Mouse (Mus musculus): Measurements from ENCODE around the gene AC109138.7. TPM values are rescaled to one million over a fixed set of nuclear protein-coding genes. Genes with fewer than 3 reads are reported as not detected.
A peak's percentile ranks its signal among the peaks of the same experiment; 100 is the strongest.

The AC109138.7 gene
- polyA plus RNA-seq, 1 experiment from 2014 or later: not detected

DNA sequence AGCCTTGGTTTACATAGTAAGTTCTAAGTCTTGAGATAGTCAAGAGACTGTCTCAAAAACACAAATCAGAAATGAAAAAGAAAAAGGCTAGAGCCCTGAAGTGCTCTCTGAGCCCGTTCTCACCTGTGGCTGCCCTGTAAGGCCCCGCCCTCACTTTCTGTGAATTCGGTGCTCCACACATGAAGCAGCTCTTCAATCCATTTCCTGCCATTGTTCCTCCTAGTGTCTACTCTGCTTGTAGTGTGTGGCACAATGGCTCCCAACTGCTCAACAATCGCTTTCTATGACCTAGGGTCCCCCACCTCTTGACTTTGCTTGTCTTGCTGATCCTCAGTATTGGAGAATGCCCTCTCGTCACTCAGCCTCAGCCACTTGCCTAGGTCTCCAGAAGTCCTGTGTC is 13.3 kb downstream of the AC109138.7 start:
- Histone ChIP-seq H3K27me3 (replicated peaks) (peaks cover 12% of the 10 kb centered on the region; the same call in 1 of the 2 replicates), H3K36me3 (replicated peaks) (no peaks in the 10 kb centered on the region), H3K4me2 (no peak overlapping the region), H3K9ac (no peak overlapping the region), H3K27ac (no peak overlapping the region), H3K4me1 (peaks cover 8% of the 10 kb centered on the region), H3K9me3 (no peaks in the 10 kb centered on the region), H3K4me3 (no peak overlapping the region)
- WGBS: 65% methylated on average over 5 of the region's 5 CpGs
- no peak for ATAC-seq (replicated peaks)

DNA sequence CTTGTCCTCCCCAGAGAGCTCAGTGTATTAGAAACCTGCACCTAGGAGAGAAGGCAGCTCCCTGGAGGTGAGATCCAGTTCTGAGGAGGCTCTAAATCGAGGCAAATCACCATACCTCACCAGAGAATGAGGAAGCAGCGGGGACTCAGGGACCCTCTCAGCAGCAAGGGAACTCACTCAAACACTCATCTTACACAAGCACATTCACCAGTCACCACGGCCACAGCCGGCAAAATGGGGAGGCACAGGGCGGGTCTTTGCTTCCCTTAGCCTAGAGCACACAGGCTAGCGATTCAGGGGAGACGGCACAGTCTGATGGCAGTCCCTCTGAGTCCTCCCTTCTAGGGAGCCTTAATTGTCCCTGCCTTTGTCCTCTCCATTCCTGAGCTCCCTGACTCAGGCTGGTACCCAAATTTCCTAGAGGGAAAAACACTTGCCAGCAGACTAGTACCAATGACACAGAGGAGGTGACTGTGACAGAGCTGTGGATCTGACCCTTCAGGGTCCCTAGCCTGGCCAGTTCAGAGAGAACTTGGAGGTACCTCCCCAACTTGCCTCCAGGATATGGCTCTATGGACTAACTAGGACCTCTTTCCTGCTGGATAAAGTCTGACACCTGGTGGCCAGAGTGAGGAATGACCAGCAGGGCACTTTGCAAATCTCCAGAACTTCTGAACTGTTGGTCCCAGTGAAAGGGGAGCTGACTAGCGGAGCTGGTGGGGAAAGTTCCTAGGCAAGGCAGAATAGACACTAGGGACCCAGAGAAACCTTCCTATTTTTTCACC is 13.9 kb downstream of the AC109138.7 start:
- 21% methylated on average over 8 of the region's 8 CpGs for WGBS
- Histone ChIP-seq H3K9me3 (no peaks in the 10 kb centered on the region), H3K27ac (no peak overlapping the region), H3K4me1 (peaks cover 11% of the 10 kb centered on the region), H3K4me3 (no peak overlapping the region), H3K36me3 (replicated peaks) (no peaks in the 10 kb centered on the region), H3K9ac (no peak overlapping the region), H3K4me2 (no peak overlapping the region), H3K27me3 (replicated peaks) (peaks cover 12% of the 10 kb centered on the region; the same call in 1 of the 2 replicates)
- no peak for ATAC-seq (replicated peaks)

DNA sequence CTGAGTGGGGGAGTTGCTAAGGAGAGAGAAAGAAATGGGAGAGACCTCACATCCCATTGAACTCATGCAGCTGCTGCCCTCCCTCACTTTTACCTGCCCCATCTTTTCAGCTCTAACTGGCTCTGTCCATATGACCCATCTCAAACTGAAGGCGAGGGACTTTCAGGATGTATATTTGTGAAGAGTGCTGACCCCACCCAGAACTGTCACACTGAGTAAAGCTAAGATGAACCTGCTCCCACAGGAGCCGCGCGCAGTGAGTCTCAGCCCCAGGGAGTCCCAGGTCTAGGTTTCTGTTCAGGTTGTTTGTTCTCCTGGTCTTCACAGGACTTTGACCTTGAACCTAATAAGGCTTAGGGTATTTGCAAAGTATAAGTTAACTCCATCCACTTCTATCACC is 14.7 kb downstream of the AC109138.7 start:
- Histone ChIP-seq H3K27me3 (replicated peaks) (peaks cover 12% of the 10 kb centered on the region; the same call in 1 of the 2 replicates), H3K27ac (no peak overlapping the region), H3K9ac (no peak overlapping the region), H3K9me3 (no peaks in the 10 kb centered on the region), H3K4me3 (no peak overlapping the region), H3K4me2 (no peak overlapping the region), H3K4me1 (peaks cover 11% of the 10 kb centered on the region), H3K36me3 (replicated peaks) (no peaks in the 10 kb centered on the region)
- ATAC-seq (replicated peaks): no peak
- 73% methylated on average over 4 of the region's 4 CpGs for WGBS

DNA sequence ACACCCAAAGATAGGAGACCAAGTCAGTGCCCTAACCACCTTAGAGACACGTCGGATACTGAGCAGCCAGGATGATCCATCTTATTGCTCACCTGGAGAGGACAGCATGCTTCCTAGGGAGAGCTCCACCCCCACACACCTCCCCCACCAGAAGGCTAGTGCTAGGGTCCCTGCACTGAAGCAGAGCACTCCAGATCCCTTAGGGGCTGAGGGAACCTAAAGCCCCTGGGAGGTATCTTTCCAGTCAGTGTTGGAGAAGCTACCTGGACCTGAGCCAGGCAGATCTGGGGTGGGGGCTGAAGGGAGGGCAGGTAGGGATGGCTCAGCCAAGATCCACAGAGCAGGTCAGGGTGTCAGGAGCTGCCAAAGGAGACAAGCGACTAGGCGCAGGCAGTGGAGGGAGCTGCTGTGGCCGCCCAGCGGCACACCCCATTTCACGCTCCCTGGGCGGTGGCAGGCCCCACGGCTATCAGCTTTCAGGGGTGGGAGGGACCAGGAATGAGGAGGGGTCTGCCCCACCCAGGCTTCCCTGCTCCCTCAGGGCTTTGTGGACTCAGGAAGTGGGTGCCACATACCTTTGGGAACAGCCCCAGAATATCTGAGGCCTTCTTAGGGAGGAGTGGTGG is 15.4 kb downstream of the AC109138.7 start:
- no peak overlapping the region for H3K4me2 ChIP-seq
- H3K4me1 ChIP-seq: peaks cover 11% of the 10 kb centered on the region
- ATAC-seq (replicated peaks): no peak
- no peak overlapping the region for H3K4me3 ChIP-seq
- H3K9me3 ChIP-seq: no peaks in the 10 kb centered on the region
- H3K9ac ChIP-seq: no peak overlapping the region
- WGBS: 47% methylated on average over 9 of the region's 9 CpGs
- peaks cover 12% of the 10 kb centered on the region; the same call in 1 of the 2 replicates for H3K27me3 ChIP-seq (replicated peaks)
- H3K27ac ChIP-seq: no peak overlapping the region
- no peaks in the 10 kb centered on the region for H3K36me3 ChIP-seq (replicated peaks)

DNA sequence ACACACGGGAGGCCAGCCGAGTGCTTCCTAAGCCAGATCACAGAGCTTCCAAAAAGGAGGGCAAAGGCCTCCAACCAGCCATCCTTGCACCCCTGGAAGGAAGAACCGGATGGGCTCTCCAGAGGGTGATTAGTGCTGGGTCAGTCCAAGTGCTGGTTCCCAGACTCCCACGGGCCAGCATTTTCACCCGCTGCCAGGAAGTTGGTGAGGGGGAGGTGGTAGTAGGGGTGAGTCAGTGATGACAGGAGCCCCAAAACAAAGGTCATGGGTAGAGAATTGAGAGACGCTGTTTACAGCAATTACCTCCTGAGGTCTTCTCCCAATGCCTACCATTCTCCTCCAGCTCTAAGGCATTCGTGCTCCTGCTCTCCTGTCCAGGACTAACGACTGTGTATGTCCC is 16.3 kb downstream of the AC109138.7 start:
- H3K9ac ChIP-seq: no peak overlapping the region

DNA sequence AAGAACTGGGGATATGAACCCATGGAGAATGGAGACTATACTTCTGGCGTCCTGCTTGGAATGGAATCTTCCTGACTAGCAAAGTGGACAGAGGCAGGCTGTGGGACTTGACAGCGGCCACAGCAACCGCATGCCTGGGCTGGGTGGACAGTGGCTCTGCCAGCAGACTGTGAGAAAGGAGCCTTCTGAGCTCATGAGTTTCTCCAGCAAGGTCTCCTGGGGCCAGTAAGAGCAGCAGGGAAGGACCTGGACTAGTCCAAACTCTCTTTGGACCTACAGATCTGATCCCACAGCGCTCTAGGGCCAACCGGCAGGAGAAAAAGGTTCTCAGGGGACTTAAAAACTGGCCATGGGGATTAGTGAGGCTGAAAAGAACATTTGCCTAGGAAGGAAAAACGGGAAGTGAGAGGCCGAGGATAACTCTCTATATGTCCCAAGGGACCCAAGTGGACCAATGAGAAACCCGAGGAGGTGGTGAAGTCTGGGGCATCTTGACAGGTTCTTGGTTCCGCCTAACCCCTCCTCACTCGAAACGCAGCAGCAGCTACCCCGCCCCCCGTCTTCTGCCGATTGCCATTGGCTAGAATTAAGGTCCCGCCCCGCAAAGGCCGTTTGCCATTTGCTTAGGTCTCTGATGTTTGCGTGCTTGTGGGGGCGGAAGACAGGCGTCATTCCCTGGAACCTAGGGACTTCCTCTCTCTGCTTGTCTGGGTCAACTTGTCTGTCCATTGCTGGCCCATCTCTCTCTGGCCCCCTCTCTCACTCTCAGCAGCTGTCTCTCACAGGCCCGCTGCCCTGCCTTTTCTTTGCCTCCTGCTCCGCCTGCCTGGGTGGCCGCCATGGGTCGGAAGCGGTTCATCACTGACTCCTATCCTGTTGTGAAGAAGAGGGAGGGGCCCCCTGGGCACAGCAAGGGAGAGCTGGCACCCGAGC is 17.4 kb downstream of the AC109138.7 start, which contains the start of gene Pold4:
Gene Pold4, plus strand, starts transcription at position 647 of the 933 bp plus-strand sequence.
- H3K4me2 ChIP-seq: peak within 1 kb of the TSS; percentile 84
- peak within 1 kb of the TSS; percentile 77 for H3K9ac ChIP-seq
- peaks cover 11% of the 10 kb centered on the region for H3K4me1 ChIP-seq
- peak; percentile 96 for ATAC-seq (replicated peaks)
- peaks cover 12% of the 10 kb centered on the region; the same call in 1 of the 2 replicates for H3K27me3 ChIP-seq (replicated peaks)
- no peaks in the 10 kb centered on the region for H3K9me3 ChIP-seq
- H3K4me3 ChIP-seq: peak within 1 kb of the TSS; percentile 63
- H3K36me3 ChIP-seq (replicated peaks): no peaks in the 10 kb centered on the region
- peak within 1 kb of the TSS; percentile 79 for H3K27ac ChIP-seq
- 11% methylated on average over 26 of the region's 26 CpGs for WGBS

More for the DNA sequence above, 16.3 kb downstream of the AC109138.7 start:
- Histone ChIP-seq H3K9me3 (no peaks in the 10 kb centered on the region), H3K36me3 (replicated peaks) (no peaks in the 10 kb centered on the region), H3K4me3 (no peak overlapping the region), H3K4me1 (peaks cover 11% of the 10 kb centered on the region), H3K4me2 (no peak overlapping the region), H3K27me3 (replicated peaks) (peaks cover 12% of the 10 kb centered on the region; the same call in 1 of the 2 replicates), H3K27ac (no peak overlapping the region)
- no peak for ATAC-seq (replicated peaks)
- 79% methylated on average over 8 of the region's 8 CpGs for WGBS

DNA sequence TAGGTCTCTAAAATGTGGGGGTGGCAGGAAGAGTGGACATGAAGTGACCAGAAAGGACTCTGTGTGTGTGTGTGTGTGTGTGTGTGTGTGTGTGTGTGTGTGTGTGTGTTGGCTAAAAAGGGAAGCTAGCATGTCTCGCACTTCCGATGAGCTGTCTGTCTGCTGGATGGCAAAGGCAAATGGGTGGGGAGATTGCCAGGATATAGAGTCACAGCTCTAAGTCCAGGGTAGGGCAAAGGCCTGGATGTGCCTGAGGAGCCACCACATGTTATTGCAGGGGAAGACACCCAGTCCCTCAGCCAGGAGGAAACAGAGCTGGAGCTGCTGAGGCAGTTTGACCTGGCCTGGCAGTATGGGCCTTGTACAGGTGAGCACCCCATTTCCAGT is 18.0 kb downstream of the AC109138.7 start:
- peak overlapping the region; percentile 77 for H3K9ac ChIP-seq
- H3K36me3 ChIP-seq (replicated peaks): no peaks in the 10 kb centered on the region
- H3K4me2 ChIP-seq: peak overlapping the region; percentile 84
- ATAC-seq (replicated peaks): no peak; the same call in 1 of the 2 replicates
- 8% methylated on average over 2 of the region's 2 CpGs for WGBS
- H3K27ac ChIP-seq: peak overlapping the region; percentile 79
- H3K9me3 ChIP-seq: no peaks in the 10 kb centered on the region
- H3K27me3 ChIP-seq (replicated peaks): peaks cover 12% of the 10 kb centered on the region; the same call in 1 of the 2 replicates
- H3K4me1 ChIP-seq: peaks cover 11% of the 10 kb centered on the region
- H3K4me3 ChIP-seq: peak overlapping the region; percentile 63

DNA sequence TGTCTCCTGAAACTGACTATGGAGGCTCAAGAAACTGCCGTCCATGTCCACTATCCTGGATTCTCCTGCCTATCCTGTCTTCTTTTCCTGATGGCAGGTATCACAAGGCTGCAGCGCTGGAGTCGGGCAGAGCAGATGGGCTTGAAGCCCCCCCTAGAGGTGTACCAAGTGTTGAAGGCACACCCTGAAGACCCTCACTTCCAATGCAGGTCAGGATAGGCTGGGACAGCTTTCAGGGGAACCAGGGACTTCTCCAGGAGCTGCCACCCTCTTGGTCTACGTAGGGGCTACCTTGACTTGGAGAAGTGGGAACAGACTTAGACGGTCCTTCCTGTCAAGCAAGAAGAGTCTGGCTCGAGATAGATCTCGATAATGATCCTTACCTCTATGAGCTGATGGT is 18.5 kb downstream of the AC109138.7 start:
- WGBS: 83% methylated on average over 7 of the region's 7 CpGs

DNA sequence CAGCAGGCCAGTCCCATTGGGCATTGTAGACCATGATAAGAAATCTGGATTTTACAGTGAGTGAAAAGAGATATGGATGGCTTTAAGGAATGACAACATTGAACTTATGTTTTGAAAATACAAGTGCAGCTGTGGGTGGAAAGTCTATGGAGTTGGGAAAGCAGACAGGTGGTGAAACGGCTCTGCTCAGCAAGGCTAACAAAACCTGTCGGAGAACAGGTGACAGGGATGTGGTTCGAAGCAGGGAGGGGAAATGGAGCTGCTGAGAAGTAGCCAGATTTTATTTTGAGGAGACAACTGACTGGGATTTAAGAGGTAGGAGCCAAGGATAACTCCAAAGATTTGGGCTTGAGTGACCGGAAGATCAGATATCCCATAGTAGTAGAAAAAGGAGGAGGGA is 20.4 kb downstream of the AC109138.7 start:
- Histone ChIP-seq H3K9me3 (no peaks in the 10 kb centered on the region), H3K4me2 (no peak overlapping the region), H3K4me3 (no peak overlapping the region), H3K4me1 (peaks cover 11% of the 10 kb centered on the region), H3K9ac (no peak overlapping the region), H3K27ac (no peak overlapping the region), H3K27me3 (replicated peaks) (peaks cover 3% of the 10 kb centered on the region; the same call in 1 of the 2 replicates), H3K36me3 (replicated peaks) (no peaks in the 10 kb centered on the region)
- no peak for ATAC-seq (replicated peaks)
- WGBS: 78% methylated on average over 4 of the region's 4 CpGs

More for the DNA sequence above, 18.5 kb downstream of the AC109138.7 start:
- ATAC-seq (replicated peaks): no peak
- Histone ChIP-seq H3K9ac (peak overlapping the region; percentile 77; the same call in 1 of the 2 replicates), H3K36me3 (replicated peaks) (no peaks in the 10 kb centered on the region), H3K4me3 (peak overlapping the region; percentile 63), H3K4me1 (peaks cover 11% of the 10 kb centered on the region), H3K9me3 (no peaks in the 10 kb centered on the region), H3K27ac (peak overlapping the region; percentile 79; the same call in 1 of the 2 replicates), H3K4me2 (peak overlapping the region; percentile 84), H3K27me3 (replicated peaks) (peaks cover 12% of the 10 kb centered on the region; the same call in 1 of the 2 replicates)

DNA sequence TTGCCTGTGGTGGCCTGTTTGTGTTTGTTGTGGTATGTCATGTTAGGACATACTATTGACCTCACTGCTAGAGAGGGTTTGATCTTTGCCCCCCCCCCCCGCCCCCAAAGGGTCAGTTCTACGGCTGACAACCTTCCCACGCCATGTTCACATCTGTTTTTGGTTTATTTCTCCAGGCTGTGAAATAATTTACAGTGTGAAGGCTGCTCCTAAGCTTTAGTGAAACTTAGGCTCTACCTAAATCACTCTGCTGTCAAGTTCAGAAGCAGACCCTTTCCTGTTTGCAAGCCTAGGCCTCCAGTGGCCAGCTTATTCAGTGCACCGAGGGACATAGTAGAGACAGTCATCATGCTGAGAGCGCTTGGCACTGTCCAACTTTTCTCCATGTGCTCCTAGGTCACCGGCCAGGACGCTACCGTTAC is 26.1 kb downstream of the AC109138.7 start:
- 88% methylated on average over 8 of the region's 8 CpGs for WGBS
- ATAC-seq (replicated peaks): no peak
- Histone ChIP-seq H3K27me3 (replicated peaks) (no peaks in the 10 kb centered on the region), H3K9ac (no peak overlapping the region), H3K27ac (no peak overlapping the region), H3K4me3 (no peak overlapping the region), H3K36me3 (replicated peaks) (no peaks in the 10 kb centered on the region), H3K9me3 (no peaks in the 10 kb centered on the region), H3K4me1 (no peaks in the 10 kb centered on the region), H3K4me2 (no peak overlapping the region)

DNA sequence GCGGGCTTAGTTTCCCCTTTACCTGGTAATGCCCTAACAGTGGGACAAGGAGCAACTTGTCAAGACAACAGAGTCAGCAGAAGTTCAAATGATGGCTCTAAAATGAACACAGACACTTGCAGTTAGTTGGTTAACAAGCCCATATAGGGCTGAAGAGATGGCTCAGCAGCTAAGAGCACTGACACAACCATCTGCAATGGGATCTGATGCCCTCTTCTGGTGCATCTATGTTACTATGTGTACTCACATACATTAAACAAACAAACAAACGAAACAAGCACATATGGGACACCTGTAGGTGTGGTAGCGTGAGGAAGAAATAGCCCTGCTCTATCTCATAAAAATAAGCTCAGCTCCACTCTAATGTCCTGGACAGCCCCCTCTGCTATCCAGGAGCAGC is 28.3 kb downstream of the AC109138.7 start:
- H3K4me2 ChIP-seq: no peak overlapping the region
- no peak overlapping the region for H3K4me3 ChIP-seq
- 68% methylated on average over 3 of the region's 3 CpGs for WGBS
- H3K9ac ChIP-seq: no peak overlapping the region
- no peaks in the 10 kb centered on the region for H3K27me3 ChIP-seq (replicated peaks)
- no peaks in the 10 kb centered on the region for H3K36me3 ChIP-seq (replicated peaks)
- H3K27ac ChIP-seq: no peak overlapping the region
- no peaks in the 10 kb centered on the region for H3K4me1 ChIP-seq
- ATAC-seq (replicated peaks): no peak
- no peaks in the 10 kb centered on the region for H3K9me3 ChIP-seq

All from midbrain, embryonic 15.5 days (tissue).